Mouse (Mus musculus): ENCODE measurements around the gene Nell2.

GRCm38 (mm10) chr15:95137018-95137810, 391.1 kb downstream of the Nell2 start:
- no peak for TF ChIP-seq POLR2A (IDR thresholded peaks at IDR 0.05; ENCODE audit: extremely low read depth, insufficient read depth, low read length)
- no peak for TF ChIP-seq CTCF (IDR thresholded peaks at IDR 0.05; ENCODE audit: extremely low read depth, insufficient read depth, low read length)

Data from cortical plate, adult 2 months (tissue).